Mouse (Mus musculus) liver, embryonic 12.5 days (tissue): ENCODE data around the gene Gm47995. TPM values are rescaled to one million over a fixed set of nuclear protein-coding genes. Genes with fewer than 3 reads are reported as not detected.
"Not testable (repeated sequence)": the region's sequence is repeated elsewhere in the genome, so short reads cannot be mapped to it uniquely, and the experiment has no call there.

Experiments
- ATAC-seq: fragments of 200-750 bp; cut with Nextera tagmentation; 2 replicates; pipeline ENCODE4 v1.8.0; 2017; ENCODE audit warnings: moderate number of reproducible peaks, mild to moderate bottlenecking, moderate library complexity
- H3K27ac ChIP-seq: fragments of 300-500 bp; sonication (generic); 2 replicates; pipeline ENCODE4 v1.5.1; 2016; ENCODE audit warnings: mild to moderate bottlenecking
- H3K27me3 ChIP-seq: fragments of 300-500 bp; sonication (generic); replicated peaks from 2 replicates; pipeline ENCODE4 v1.6.1; 2016; ENCODE audit warnings: mild to moderate bottlenecking, moderate library complexity
- H3K36me3 ChIP-seq: fragments of 300-500 bp; sonication (generic); 2 replicates; pipeline ENCODE4 v1.6.1; 2016; ENCODE audit warnings: mild to moderate bottlenecking, moderate library complexity
- H3K4me1 ChIP-seq: fragments of 300-500 bp; sonication (generic); 2 replicates; pipeline ENCODE4 v1.6.1; 2016
- H3K4me2 ChIP-seq: fragments of 300-500 bp; sonication (generic); 2 replicates; pipeline ENCODE4 v1.6.1; 2016; ENCODE audit warnings: mild to moderate bottlenecking, moderate library complexity
- H3K4me3 ChIP-seq: fragments of 300-500 bp; sonication (generic); 2 replicates; pipeline ENCODE4 v1.5.1; 2016; ENCODE audit warnings: mild to moderate bottlenecking, moderate library complexity
- H3K9ac ChIP-seq: fragments of 300-500 bp; sonication (generic); 2 replicates; pipeline ENCODE4 v1.6.1; 2016; ENCODE audit warnings: mild to moderate bottlenecking, moderate library complexity
- H3K9me3 ChIP-seq: fragments of 300-500 bp; sonication (generic); replicated peaks from 2 replicates; pipeline ENCODE4 v1.6.1; 2016; ENCODE audit warnings: mild to moderate bottlenecking, moderate library complexity
- WGBS: fragments of 180-500 bp; shearing (Covaris S2); methylation state at CpG from one replicate; pipeline ENCODE4 v1.1.7; 2016; ENCODE audit not compliant: insufficient replicate concordance; 5-methylcytosine and 5-hydroxymethylcytosine counted together
- polyA plus RNA-seq: library from polyadenylated mRNA; unstranded; fragments of >200 nt; fragmentation: Nextera tagmentation; extraction: Ambion mirVana; gene quantifications from 2 replicates; pipeline ENCODE4 v1.2.1, GENCODE M21; 2016

Gene Gm47995
- polyA plus RNA-seq, 1 experiment from 2014 or later: 0.85 TPM

GRCm38 (mm10) chr1:151192075-151192474 lies 6.2 kb upstream of the Gm47995 start, which contains the start of gene Gm8947:
Gm8947 (plus strand) TSS chr1:151192376.
- H3K4me3 ChIP-seq, H3K27me3 ChIP-seq, H3K36me3 ChIP-seq, H3K27ac ChIP-seq, H3K9me3 ChIP-seq, H3K9ac ChIP-seq: not testable (repeated sequence)
- Histone ChIP-seq H3K4me1 (peaks cover 18% of the 10 kb centered on the region), H3K4me2 (peak within 1 kb of the TSS; percentile 19; the same call in 1 of the 2 replicates)
- 60% methylated on average over 1 of the region's 7 CpGs for WGBS
- peak; percentile 73; the same call in 1 of the 2 replicates for ATAC-seq

DNA sequence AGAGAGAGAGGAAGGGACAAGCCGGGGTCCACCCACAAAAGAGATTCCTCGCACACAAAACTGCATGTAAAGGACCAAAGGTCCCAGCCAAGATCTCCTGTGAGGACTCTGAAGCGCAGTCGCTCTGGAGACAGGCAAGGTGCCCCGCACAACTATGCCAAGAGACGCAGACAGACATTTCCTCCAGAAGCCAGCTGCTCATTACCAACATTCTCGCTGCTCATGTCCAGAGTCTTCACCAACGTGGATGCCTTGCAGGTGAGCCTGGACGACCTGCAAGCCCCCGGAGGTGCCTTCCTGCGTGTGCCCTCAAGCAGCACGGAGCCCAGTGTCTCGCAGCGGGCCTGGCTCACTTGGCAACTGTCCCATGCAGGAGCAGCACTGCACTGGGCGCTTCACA lies 5.5 kb upstream of the Gm47995 start:
- not testable (repeated sequence) for H3K9ac ChIP-seq, H3K9me3 ChIP-seq, ATAC-seq, H3K36me3 ChIP-seq, H3K27me3 ChIP-seq, H3K4me3 ChIP-seq, H3K27ac ChIP-seq
- WGBS: 91% methylated on average over 15 of the region's 15 CpGs
- H3K4me2 ChIP-seq: 0 out of 2 replicates have a peak overlapping the region, but pooled peaks have one; percentile 19
- H3K4me1 ChIP-seq: peaks cover 19% of the 10 kb centered on the region

DNA sequence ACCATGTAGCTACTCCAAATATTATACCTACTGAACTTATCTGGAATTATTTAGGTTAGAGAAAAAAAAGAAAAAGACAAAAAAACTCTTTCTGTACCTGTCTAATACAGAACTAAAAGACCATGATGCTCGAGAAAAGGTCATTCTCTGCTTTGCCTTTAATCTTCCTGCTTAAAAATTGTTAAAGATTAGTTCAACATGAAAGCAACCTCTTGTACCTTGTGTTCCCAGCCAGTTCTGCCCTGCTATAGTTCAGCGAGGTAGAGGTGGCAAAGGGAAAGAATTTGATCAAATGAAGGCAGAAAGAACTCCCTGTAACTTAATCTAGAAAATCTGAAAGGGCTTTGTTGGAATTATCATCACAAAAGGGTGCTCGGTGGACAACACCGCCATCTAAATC lies 2.3 kb upstream of the Gm47995 start:
- not testable (repeated sequence) for H3K36me3 ChIP-seq, H3K27me3 ChIP-seq
- WGBS: 71% methylated on average over 4 of the region's 4 CpGs

DNA sequence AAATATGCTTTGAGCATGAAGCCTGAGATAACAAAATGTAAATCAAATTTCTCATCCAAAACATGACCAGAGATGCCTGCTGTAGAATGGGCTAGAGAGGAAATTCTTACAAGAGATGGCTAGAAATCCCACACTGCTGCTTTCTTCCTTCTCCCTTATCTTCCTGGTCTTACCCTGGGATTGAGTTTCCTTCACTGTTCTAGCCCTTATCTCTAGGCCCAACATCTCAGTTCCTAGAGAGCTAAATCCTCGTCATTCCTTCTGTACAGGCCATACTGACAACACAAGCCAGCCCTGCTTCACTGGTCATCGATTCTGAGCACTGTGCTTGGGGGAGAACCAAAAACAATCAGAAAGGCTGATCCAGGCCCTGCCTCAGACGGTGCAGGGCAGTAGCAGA lies 1.6 kb upstream of the Gm47995 start:
- H3K9me3 ChIP-seq, H3K36me3 ChIP-seq, H3K4me3 ChIP-seq, H3K27ac ChIP-seq, H3K9ac ChIP-seq, H3K27me3 ChIP-seq, H3K4me2 ChIP-seq: not testable (repeated sequence)
- peaks cover 25% of the 10 kb centered on the region for H3K4me1 ChIP-seq
- ATAC-seq: peak; percentile 25; the same call in 1 of the 2 replicates
- 44% methylated on average over 3 of the region's 3 CpGs for WGBS

More for the DNA sequence above, 2.3 kb upstream of the Gm47995 start:
- ATAC-seq, H3K4me2 ChIP-seq, H3K4me3 ChIP-seq, H3K9ac ChIP-seq, H3K27ac ChIP-seq, H3K9me3 ChIP-seq: not testable (repeated sequence)
- H3K4me1 ChIP-seq: peaks cover 25% of the 10 kb centered on the region

DNA sequence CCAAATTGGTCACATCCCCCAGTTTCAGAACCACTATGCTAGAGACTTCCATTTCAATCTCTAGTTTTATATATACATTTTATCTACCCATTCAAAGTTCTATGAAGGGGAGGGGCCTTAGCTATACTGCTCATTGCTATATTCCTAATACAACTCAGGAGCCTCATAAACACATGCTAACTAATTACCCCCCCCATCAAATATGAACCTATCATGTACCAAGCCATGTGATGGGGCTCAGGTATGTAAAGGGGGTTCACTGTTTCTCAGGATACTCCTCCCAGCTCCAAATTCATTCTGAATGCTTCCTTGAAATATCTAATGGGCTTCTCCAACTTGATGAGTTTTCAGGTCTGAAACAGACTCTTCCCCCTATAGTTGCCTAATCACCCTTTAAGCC lies 2.4 kb downstream of the Gm47995 start:
- H3K9ac ChIP-seq, H3K4me2 ChIP-seq, ATAC-seq, H3K9me3 ChIP-seq, H3K36me3 ChIP-seq, H3K27me3 ChIP-seq, H3K4me3 ChIP-seq, H3K27ac ChIP-seq: not testable (repeated sequence)
- peaks cover 17% of the 10 kb centered on the region for H3K4me1 ChIP-seq

GRCm38 (mm10) chr1:151202771-151203170 lies 4.5 kb downstream of the Gm47995 start:
- not testable (repeated sequence) for H3K9me3 ChIP-seq

DNA sequence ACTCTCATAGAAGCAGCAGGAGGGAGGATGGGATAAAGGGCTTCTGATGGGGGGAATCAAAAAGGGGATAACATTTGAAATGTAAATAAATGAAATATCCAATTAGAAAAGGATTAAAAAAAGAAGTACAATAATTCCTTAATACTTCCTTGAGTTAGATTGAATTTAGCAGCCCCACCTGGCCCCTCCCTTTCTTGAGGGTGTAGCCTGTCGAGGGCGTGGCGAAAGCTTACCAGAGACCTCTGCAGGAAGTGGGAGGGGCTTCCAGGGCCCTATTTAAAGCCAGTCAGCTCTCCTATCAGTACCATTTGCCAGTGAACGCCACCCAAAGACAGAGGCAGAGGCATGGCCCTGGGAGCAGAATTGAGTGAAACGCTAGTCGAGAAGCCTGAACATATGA lies 5.6 kb downstream of the Gm47995 start, which contains the start of gene 3110040M04Rik:
3110040M04Rik (plus strand) TSS at position 304 of the 400 bp plus-strand sequence.
- not testable (repeated sequence) for H3K4me2 ChIP-seq, ATAC-seq, H3K4me3 ChIP-seq, H3K27me3 ChIP-seq, H3K9ac ChIP-seq, H3K36me3 ChIP-seq, H3K27ac ChIP-seq, H3K4me1 ChIP-seq, H3K9me3 ChIP-seq
- no CpG with 5 or more reads among the region's 6 CpGs for WGBS

More at GRCm38 (mm10) chr1:151202771-151203170, 4.5 kb downstream of the Gm47995 start:
- H3K4me3 ChIP-seq, H3K27ac ChIP-seq, H3K36me3 ChIP-seq, H3K27me3 ChIP-seq, H3K4me1 ChIP-seq, H3K9ac ChIP-seq, H3K4me2 ChIP-seq: not testable (repeated sequence)
- ATAC-seq: peak; percentile 69
- 48% methylated on average over 4 of the region's 5 CpGs for WGBS

DNA sequence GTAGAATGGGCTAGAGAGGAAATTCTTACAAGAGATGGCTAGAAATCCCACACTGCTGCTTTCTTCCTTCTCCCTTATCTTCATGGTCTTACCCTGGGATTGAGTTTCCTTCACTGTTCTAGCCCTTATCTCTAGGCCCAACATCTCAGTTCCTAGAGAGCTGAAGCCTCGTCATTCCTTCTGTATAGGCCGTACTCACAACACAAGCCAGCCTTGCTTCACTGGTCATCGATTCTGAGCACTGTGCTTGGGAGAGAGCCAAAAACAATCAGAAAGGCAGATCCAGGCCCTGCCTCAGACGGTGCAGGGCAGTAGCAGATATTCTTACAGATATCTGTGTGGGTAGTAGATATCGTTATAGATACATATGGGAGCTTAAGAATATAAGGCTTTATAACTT lies 10.2 kb downstream of the Gm47995 start:
- H3K27ac ChIP-seq, H3K27me3 ChIP-seq, H3K36me3 ChIP-seq, H3K4me3 ChIP-seq, H3K9ac ChIP-seq, H3K9me3 ChIP-seq, H3K4me2 ChIP-seq: not testable (repeated sequence)
- peak; percentile 69 for ATAC-seq
- H3K4me1 ChIP-seq: peaks cover 15% of the 10 kb centered on the region
- WGBS: 59% methylated on average over 4 of the region's 5 CpGs

DNA sequence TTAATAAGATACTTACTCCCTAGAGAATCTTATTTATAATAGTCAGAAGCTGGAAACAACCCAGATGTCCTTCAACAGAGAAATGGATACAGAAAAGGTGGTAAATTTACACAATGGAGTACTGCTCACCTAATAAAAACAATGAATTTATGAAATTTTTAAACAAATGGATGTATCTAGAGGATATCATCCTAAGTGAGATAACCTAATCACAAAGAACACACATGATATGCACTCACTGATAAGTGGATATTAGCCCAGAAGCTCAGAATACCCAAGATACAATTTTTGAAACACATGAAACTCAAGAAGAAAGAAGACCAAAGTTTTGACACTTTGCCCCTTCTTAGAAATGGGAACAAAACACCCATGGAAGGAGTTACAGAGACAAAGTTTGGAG lies 10.7 kb downstream of the Gm47995 start:
- peaks cover 15% of the 10 kb centered on the region for H3K4me1 ChIP-seq
- H3K4me3 ChIP-seq, H3K27ac ChIP-seq, H3K27me3 ChIP-seq, ATAC-seq, H3K36me3 ChIP-seq, H3K4me2 ChIP-seq, H3K9ac ChIP-seq, H3K9me3 ChIP-seq: not testable (repeated sequence)

- H3K4me3 ChIP-seq, H3K9ac ChIP-seq, H3K9me3 ChIP-seq, ATAC-seq, H3K27me3 ChIP-seq, H3K36me3 ChIP-seq, H3K27ac ChIP-seq: not testable (repeated sequence)
- Histone ChIP-seq H3K4me1 (peaks cover 19% of the 10 kb centered on the region), H3K4me2 (0 out of 2 replicates have a peak within 1 kb of the TSS, but pooled peaks have one; percentile 15)
- 39% methylated on average over 6 of the region's 8 CpGs for WGBS
These were observed 11.6 kb downstream of the Gm47995 start, which contains the start of gene Gm47996 for GRCm38 (mm10) chr1:151209824-151210355. Gm47996 (plus strand) TSS chr1:151210131.

DNA sequence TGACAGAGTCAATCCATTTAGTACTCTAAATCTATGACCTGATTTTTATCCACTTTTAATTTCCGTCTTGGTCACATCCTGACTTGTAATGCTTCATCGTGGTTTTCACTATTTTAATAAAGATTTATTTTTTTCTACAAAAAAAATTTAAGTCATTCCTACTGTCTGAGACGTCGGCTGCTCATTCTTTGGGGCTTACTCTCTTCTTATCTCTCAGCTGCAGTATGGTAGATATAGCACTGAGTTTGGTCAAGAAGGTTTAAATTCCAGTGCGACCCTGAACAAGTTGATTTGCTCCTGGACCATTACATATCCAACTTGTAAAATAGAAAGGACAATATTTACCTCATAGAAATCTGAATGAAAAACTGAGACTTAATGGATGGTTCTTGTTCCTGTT lies 13.4 kb downstream of the Gm47995 start:
- not testable (repeated sequence) for H3K27ac ChIP-seq, H3K4me3 ChIP-seq, H3K9me3 ChIP-seq, H3K9ac ChIP-seq, H3K27me3 ChIP-seq, H3K36me3 ChIP-seq, ATAC-seq
- WGBS: 30% methylated on average over 5 of the region's 5 CpGs
- peaks cover 27% of the 10 kb centered on the region for H3K4me1 ChIP-seq
- 0 out of 2 replicates have a peak overlapping the region, but pooled peaks have one; percentile 22 for H3K4me2 ChIP-seq

DNA sequence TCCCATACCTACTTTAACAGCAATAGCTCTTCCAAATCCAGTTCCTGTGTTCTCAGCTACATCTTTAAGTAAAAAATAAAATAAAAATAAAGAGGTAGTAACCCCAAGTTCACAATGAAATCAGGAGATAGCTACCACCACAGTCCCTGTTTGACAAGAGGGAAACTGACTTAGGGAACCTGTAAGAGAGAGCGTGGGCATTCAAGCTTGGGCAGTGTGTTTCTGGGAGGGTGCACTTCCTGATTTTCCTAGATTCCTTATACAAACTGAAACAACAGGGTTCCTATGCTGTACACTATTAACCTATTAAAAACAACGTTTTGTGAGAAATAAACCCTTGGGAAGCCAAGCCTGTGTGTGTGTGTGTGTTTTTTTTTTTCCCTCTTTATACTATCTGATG lies 16.6 kb downstream of the Gm47995 start:
- no peak overlapping the region for H3K27ac ChIP-seq
- 0 out of 2 replicates have a peak, but pooled peaks cover 4% of the 10 kb centered on the region for H3K27me3 ChIP-seq
- H3K36me3 ChIP-seq: no peaks in the 10 kb centered on the region
- H3K4me3 ChIP-seq: no peak overlapping the region
- no peak overlapping the region for H3K4me2 ChIP-seq
- no peak overlapping the region for H3K9ac ChIP-seq
- H3K4me1 ChIP-seq: peaks cover 35% of the 10 kb centered on the region
- no peak for ATAC-seq
- H3K9me3 ChIP-seq: no peaks in the 10 kb centered on the region
- 43% methylated on average over 2 of the region's 2 CpGs for WGBS

DNA sequence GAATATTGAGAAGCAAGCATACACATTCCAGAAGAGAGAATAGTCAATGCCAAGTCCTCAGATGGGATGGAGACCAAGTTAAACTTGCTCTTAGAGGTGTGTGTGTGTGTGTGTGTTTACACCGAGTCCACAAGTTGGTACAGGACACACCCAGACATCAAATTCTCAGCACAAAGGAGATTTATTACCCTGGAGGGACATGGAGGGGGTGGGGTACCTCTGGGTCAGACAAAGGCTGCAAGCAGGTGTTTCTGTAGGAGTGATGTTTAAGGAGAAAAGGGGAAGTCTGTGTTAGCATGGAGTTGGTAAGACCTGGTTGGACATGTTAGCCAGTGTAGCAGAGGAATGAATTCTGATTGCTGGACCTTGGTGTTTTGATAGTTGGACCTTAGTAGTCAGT lies 17.7 kb downstream of the Gm47995 start:
- ATAC-seq: 0 out of 2 replicates have a peak, but pooled peaks have one; percentile 7
- H3K4me2 ChIP-seq: no peak overlapping the region
- peak overlapping the region; percentile 42; the same call in 1 of the 2 replicates for H3K27ac ChIP-seq
- H3K36me3 ChIP-seq: no peaks in the 10 kb centered on the region
- H3K27me3 ChIP-seq: 0 out of 2 replicates have a peak, but pooled peaks cover 4% of the 10 kb centered on the region
- 57% methylated on average over 1 of the region's 1 CpGs for WGBS
- H3K9me3 ChIP-seq: no peaks in the 10 kb centered on the region
- no peak overlapping the region for H3K4me3 ChIP-seq
- H3K4me1 ChIP-seq: peaks cover 33% of the 10 kb centered on the region
- no peak overlapping the region for H3K9ac ChIP-seq
